Mouse (Mus musculus) left cerebral cortex, postnatal 10 days (tissue): ENCODE measurements at regions not wholly inside any gene's neighbourhood (a gene's known extent, or its start where the extent isn't known, plus 50 kb on each side); places are given as distances from the start of the nearest gene placed in this dataset.
A peak's percentile ranks its signal among the peaks of the same experiment; 100 is the strongest.

Experiments
- DNase-seq, 2 experiments: peaks; one replicate each; pipeline ENCODE4 v3.0.0; 2021 to 2022; ENCODE audit warnings: low spot score in 2 of 2, mixed read lengths in 1 of 2; ENCODE audit errors: extremely low spot score in 1 of 2
- intact Hi-C: fragments of 180-260 bp; cut with DNase I; formaldehyde crosslinking; loops from one replicate; pipeline ENCODE4 v1.15.1; 2025

- DNase-seq, result no peak
- intact Hi-C loops, result no loop called here
These were observed 231.3 kb upstream of the Cited2 start for GRCm38 (mm10) chr10:17491611-17492305.

GRCm38 (mm10) chr10:17493137-17493536, 229.9 kb upstream of the Cited2 start:
- intact Hi-C loops, result no loop called here

GRCm38 (mm10) chr10:17496831-17497230, 226.2 kb upstream of the Cited2 start:
- intact Hi-C loops, result no loop called here
- no peak for DNase-seq

More at GRCm38 (mm10) chr10:17493137-17493536, 229.9 kb upstream of the Cited2 start:
- DNase-seq, result no peak

GRCm38 (mm10) chr10:17510626-17511193, 212.3 kb upstream of the Cited2 start:
- intact Hi-C loops, result no loop called here

GRCm38 (mm10) chr10:17511779-17512335, 211.2 kb upstream of the Cited2 start:
- intact Hi-C loops, result no loop called here
- peak in 1 of 2 experiments; percentile 22 for DNase-seq

More at GRCm38 (mm10) chr10:17510626-17511193, 212.3 kb upstream of the Cited2 start:
- DNase-seq, result no peak

GRCm38 (mm10) chr10:17512487-17512886, 210.5 kb upstream of the Cited2 start:
- intact Hi-C loops, result no loop called here
- DNase-seq, result no peak

- intact Hi-C loops, result no loop called here
- no peak for DNase-seq
These were observed 209.3 kb upstream of the Cited2 start for GRCm38 (mm10) chr10:17513756-17514155.

GRCm38 (mm10) chr10:17516068-17516467, 206.9 kb upstream of the Cited2 start:
- no peak for DNase-seq
- intact Hi-C loops, result no loop called here

- intact Hi-C loops, result no loop called here
These were observed 204.4 kb upstream of the Cited2 start for GRCm38 (mm10) chr10:17518423-17519175.

GRCm38 (mm10) chr10:17522026-17522541, 200.9 kb upstream of the Cited2 start:
- peak; percentile 18 to 35 for DNase-seq
- intact Hi-C loops, result no loop called here

More at GRCm38 (mm10) chr10:17518423-17519175, 204.4 kb upstream of the Cited2 start:
- DNase-seq, result no peak

- no peak for DNase-seq
- intact Hi-C loops, result no loop called here
These were observed 199.3 kb upstream of the Cited2 start for GRCm38 (mm10) chr10:17523558-17524328.

- intact Hi-C loops, result no loop called here
- no peak for DNase-seq
These were observed 195.8 kb upstream of the Cited2 start for GRCm38 (mm10) chr10:17527151-17527737.

GRCm38 (mm10) chr10:17528116-17528515, 194.9 kb upstream of the Cited2 start:
- intact Hi-C loops, result no loop called here
- DNase-seq, result no peak

GRCm38 (mm10) chr10:17528846-17529245, 194.2 kb upstream of the Cited2 start:
- intact Hi-C loops, result no loop called here

GRCm38 (mm10) chr10:17529851-17530509, 193.0 kb upstream of the Cited2 start:
- intact Hi-C loops, result no loop called here
- DNase-seq, result no peak

More at GRCm38 (mm10) chr10:17528846-17529245, 194.2 kb upstream of the Cited2 start:
- no peak for DNase-seq

GRCm38 (mm10) chr10:17531021-17531420, 192.0 kb upstream of the Cited2 start:
- no peak for DNase-seq
- intact Hi-C loops, result no loop called here

GRCm38 (mm10) chr10:17538944-17539533, 184.0 kb upstream of the Cited2 start:
- no peak for DNase-seq
- intact Hi-C loops, result no loop called here
